8 mouse cellular contexts compared by ENCODE assay signal in the genomic region with DNA sequence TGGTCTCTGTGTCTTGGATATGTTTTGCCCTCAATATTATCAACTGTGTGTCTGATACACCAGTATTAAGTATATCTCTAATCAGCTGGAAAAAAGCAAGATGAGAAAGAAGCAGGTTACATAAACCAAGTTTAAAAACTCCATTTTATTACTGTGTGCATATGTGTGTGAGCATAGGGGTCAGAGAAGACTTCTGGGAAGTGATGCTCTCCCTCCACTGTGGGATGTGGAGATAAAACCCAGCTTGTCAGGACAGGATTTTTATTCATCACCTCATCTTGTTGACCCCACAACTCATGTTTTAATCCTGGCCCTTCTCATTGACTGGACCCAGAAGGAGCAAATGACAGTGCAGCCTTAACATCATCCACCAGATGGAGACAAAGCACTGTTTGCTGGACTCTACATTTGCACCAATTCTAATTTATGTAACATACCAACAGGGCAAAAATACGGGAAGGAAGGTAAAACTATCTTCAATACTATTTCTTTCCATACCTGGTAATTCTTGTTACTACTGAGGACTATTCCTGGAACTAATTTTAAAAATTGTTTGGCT.
A peak's percentile ranks its signal among the peaks of the same experiment; 100 is the strongest.
DNase-seq lines count a peak whose midpoint lies in the region; ATAC-seq and TF ChIP-seq lines count a peak whose summit lies in the region.

No protein-coding gene starts in this region.

- in situ Hi-C loops in Patski (cut with MboI; ENCODE audit: low pct_unique_long_range_greater_than_20kb), result loop anchor here (5.0 kb wide), 1 partner anchor 1069 kb away; no protein-coding TSS in a partner anchor

- WGBS in heart, postnatal 0 days, result 0% methylated on average over 1 of the region's 1 CpGs
- 38% methylated on average over 1 of the region's 1 CpGs for WGBS in heart, embryonic 10.5 days
- WGBS in hindbrain, embryonic 10.5 days, result 37% methylated on average over 1 of the region's 1 CpGs
- 15% methylated on average over 1 of the region's 1 CpGs for WGBS in midbrain, embryonic 13.5 days

- no peaks in the 10 kb centered on the region for H3K4me1 ChIP-seq in heart, postnatal 0 days (ENCODE audit: control insufficient read depth, insufficient read depth)
- no peaks in the 10 kb centered on the region for H3K4me1 ChIP-seq in heart, embryonic 10.5 days
- H3K4me1 ChIP-seq in hindbrain, embryonic 10.5 days (replicated peaks), result no peaks in the 10 kb centered on the region
- H3K4me1 ChIP-seq in midbrain, embryonic 13.5 days (replicated peaks), result no peaks in the 10 kb centered on the region

- H3K9me3 ChIP-seq in heart, postnatal 0 days (replicated peaks; ENCODE audit: control insufficient read depth, low read length), result no peaks in the 10 kb centered on the region
- no peaks in the 10 kb centered on the region for H3K9me3 ChIP-seq in heart, embryonic 10.5 days
- H3K9me3 ChIP-seq in hindbrain, embryonic 10.5 days, result no peaks in the 10 kb centered on the region
- H3K9me3 ChIP-seq in midbrain, embryonic 13.5 days, result no peaks in the 10 kb centered on the region

- peak; percentile 91 for TF ChIP-seq CTCF in heart, postnatal 0 days (IDR thresholded peaks at IDR 0.05; ENCODE audit: low read depth)
- TF ChIP-seq CTCF in Patski (IDR thresholded peaks at IDR 0.05), result peak; percentile 91

- POLR2A ChIA-PET in Patski (lab: Charles Lee), result no interaction called here

- H3K4me3 ChIP-seq in heart, postnatal 0 days (ENCODE audit: low read depth, low read length), result no peak overlapping the region
- H3K4me3 ChIP-seq in heart, embryonic 10.5 days, result no peak overlapping the region
- no peak overlapping the region for H3K4me3 ChIP-seq in hindbrain, embryonic 10.5 days
- no peak overlapping the region for H3K4me3 ChIP-seq in midbrain, embryonic 13.5 days (replicated peaks)

- no peak overlapping the region for H3K27ac ChIP-seq in heart, postnatal 0 days (ENCODE audit: low read depth)
- no peak overlapping the region for H3K27ac ChIP-seq in heart, embryonic 10.5 days
- H3K27ac ChIP-seq in hindbrain, embryonic 10.5 days, result no peak overlapping the region
- H3K27ac ChIP-seq in midbrain, embryonic 13.5 days, result no peak overlapping the region

- H3K4me2 ChIP-seq in heart, postnatal 0 days (ENCODE audit: low read depth, low read length), result no peak overlapping the region
- no peak overlapping the region for H3K4me2 ChIP-seq in midbrain, embryonic 13.5 days (replicated peaks)

- H3K36me3 ChIP-seq in heart, postnatal 0 days (replicated peaks; ENCODE audit: control insufficient read depth, insufficient read depth, low read length), result no peaks in the 10 kb centered on the region
- no peaks in the 10 kb centered on the region for H3K36me3 ChIP-seq in heart, embryonic 10.5 days
- no peaks in the 10 kb centered on the region for H3K36me3 ChIP-seq in hindbrain, embryonic 10.5 days
- no peaks in the 10 kb centered on the region for H3K36me3 ChIP-seq in midbrain, embryonic 13.5 days

- no peaks in the 10 kb centered on the region for H3K27me3 ChIP-seq in heart, postnatal 0 days (ENCODE audit: control insufficient read depth, insufficient read depth, low read length)
- H3K27me3 ChIP-seq in heart, embryonic 10.5 days (ENCODE audit: insufficient read depth, poor library complexity, severe bottlenecking), result no peaks in the 10 kb centered on the region
- H3K27me3 ChIP-seq in Patski, result peaks cover 34% of the 10 kb centered on the region
- H3K27me3 ChIP-seq in hindbrain, embryonic 10.5 days (ENCODE audit: insufficient read depth, poor library complexity, severe bottlenecking), result no peaks in the 10 kb centered on the region
- H3K27me3 ChIP-seq in midbrain, embryonic 13.5 days, result no peaks in the 10 kb centered on the region

- no peak for TF ChIP-seq EP300 in heart, postnatal 0 days (IDR thresholded peaks at IDR 0.05; ENCODE audit: low read depth)

- no peak; the same call in 1 of the 2 replicates for ATAC-seq in heart, postnatal 0 days (ENCODE audit: insufficient read depth, low read depth)
- no peak for ATAC-seq in Patski
- ATAC-seq in midbrain, embryonic 13.5 days, result peak; percentile 78

- DNase-seq in heart, postnatal 0 days (ENCODE audit: low spot score), result peak; percentile 17
- no peak for DNase-seq in heart, embryonic 10.5 days (ENCODE audit: low spot score)
- DNase-seq in Patski (ENCODE audit: low read depth, low spot score), result no peak
- peak; percentile 35 to 65 for DNase-seq in cerebellum, postnatal 4 days (ENCODE audit: low spot score in 2 of 2)
- peak; percentile 40 for DNase-seq in hindbrain, embryonic 10.5 days (ENCODE audit: low spot score)
- peak; percentile 48 to 69 for DNase-seq in layer of hippocampus, postnatal 14 days (ENCODE audit: low spot score in 2 of 2)
- no peak for DNase-seq in spleen, postnatal 36 days (ENCODE audit: low spot score in 2 of 2)

- H3K9ac ChIP-seq in heart, postnatal 0 days (replicated peaks; ENCODE audit: low read depth, low read length), result no peak overlapping the region
- no peak overlapping the region for H3K9ac ChIP-seq in midbrain, embryonic 13.5 days (replicated peaks)

- CTCF ChIA-PET in Patski (lab: Charles Lee), result interaction anchor here (0.7 to 1.8 kb wide), 5 partner anchors 9 to 1091 kb away, joined by 3 to 10 read pairs (median 4); partner anchors contain the start of gene Rpp30

Comparison
In these comparisons a context has a peak if more than half of its experiments do, and no peak if none do; other contexts are left out.
1. DNase-seq: peak in heart, postnatal 0 days (single experiment), cerebellum, postnatal 4 days (2 of 2), hindbrain, embryonic 10.5 days (single experiment) and layer of hippocampus, postnatal 14 days (2 of 2); none in heart, embryonic 10.5 days (single experiment), Patski (single experiment) and spleen, postnatal 36 days (0 of 2).